Mouse (Mus musculus) cortical plate, adult 2 months (tissue): ENCODE data around the gene Lcat.

Experiments used
- CTCF ChIP-seq: fragments of 200-500 bp; IDR thresholded peaks from 2 replicates; pipeline ENCODE4 v1.5.1; 2011; ENCODE audit warnings: mild to moderate bottlenecking, control low read depth, low read length; ENCODE audit not compliant: insufficient read depth; ENCODE audit errors: extremely low read depth
- POLR2A ChIP-seq: fragments of 200-500 bp; IDR thresholded peaks from 2 replicates; pipeline ENCODE4 v1.6.1; 2011; ENCODE audit warnings: mild to moderate bottlenecking, low read length, control low read depth; ENCODE audit not compliant: insufficient read depth; ENCODE audit errors: extremely low read depth

DNA sequence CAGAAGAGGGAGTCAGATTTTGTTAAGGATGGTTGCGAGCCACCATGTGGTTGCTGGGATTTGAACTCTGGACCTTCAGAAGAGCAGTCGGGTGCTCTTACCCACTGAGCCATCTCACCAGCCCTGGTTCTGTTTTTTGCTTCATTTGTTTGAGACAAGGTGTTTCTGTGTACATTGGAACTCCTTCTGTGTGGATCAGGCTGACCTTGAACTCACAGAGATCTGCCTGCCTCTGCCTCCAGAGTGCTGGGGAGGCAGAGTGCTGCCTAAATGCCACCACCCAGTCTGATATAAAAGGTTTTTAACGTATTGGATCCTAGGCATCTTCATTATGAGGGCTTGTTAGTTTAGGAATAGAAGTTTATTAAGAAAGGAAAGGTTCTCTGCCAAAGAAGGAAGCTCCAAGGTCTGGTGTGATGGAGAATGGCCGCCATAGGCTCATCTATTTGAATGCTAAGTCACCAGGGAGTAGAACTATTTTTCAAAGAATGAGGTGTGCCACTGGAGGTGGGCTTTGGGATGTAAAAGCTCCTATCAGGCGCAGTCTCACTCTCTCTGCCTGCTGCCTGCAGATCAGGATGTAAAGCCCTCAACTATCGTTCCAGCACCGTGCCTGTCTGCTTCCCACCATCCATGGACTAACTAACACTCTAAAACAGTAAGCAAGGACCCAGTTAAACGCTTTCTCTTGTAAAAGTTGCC, 28.0 kb upstream of the Lcat start:
- no peak for TF ChIP-seq CTCF
- TF ChIP-seq POLR2A: no peak
